Mouse (Mus musculus) small intestine, adult 2 months (tissue): ENCODE results near the gene Ncmap. TPM values are rescaled to one million over a fixed set of nuclear protein-coding genes. Genes with fewer than 3 reads are reported as not detected.

Source experiments
- H3K27ac ChIP-seq: fragments of 200-500 bp; 2 replicates; pipeline ENCODE4 v1.5.1; 2012; ENCODE audit warnings: low read depth, low read length, control low read depth, inconsistent platforms; ENCODE audit not compliant: insufficient read depth
- H3K27me3 ChIP-seq: fragments of 200-500 bp; 2 replicates; pipeline ENCODE4 v1.6.1; 2012; ENCODE audit warnings: mild to moderate bottlenecking, moderate library complexity, low read length, inconsistent platforms; ENCODE audit not compliant: control insufficient read depth, insufficient read depth
- H3K36me3 ChIP-seq: fragments of 200-500 bp; 2 replicates; pipeline ENCODE4 v1.6.1; 2012; ENCODE audit warnings: mild to moderate bottlenecking, low read length, control low read depth, inconsistent platforms; ENCODE audit not compliant: control insufficient read depth, insufficient read depth
- H3K4me1 ChIP-seq: fragments of 200-500 bp; 2 replicates; pipeline ENCODE4 v1.6.1; 2012; ENCODE audit warnings: low read length, inconsistent platforms, mixed read lengths; ENCODE audit not compliant: control insufficient read depth, insufficient read depth, insufficient read length
- H3K4me3 ChIP-seq: fragments of 200-500 bp; 2 replicates; pipeline ENCODE4 v1.5.1; 2012; ENCODE audit warnings: low read depth, mild to moderate bottlenecking, control low read depth, inconsistent platforms, low read length, moderate library complexity
- CTCF ChIP-seq: fragments of 200-500 bp; IDR thresholded peaks from 2 replicates; pipeline ENCODE4 v1.5.1; 2012; ENCODE audit warnings: low read depth, mild to moderate bottlenecking, control low read depth, inconsistent platforms, low read length, moderate library complexity, mixed read lengths; ENCODE audit not compliant: insufficient replicate concordance, insufficient read length; ENCODE audit errors: extremely low read depth
- POLR2A ChIP-seq: fragments of 200-500 bp; IDR thresholded peaks from 2 replicates; pipeline ENCODE4 v1.6.1; 2012; ENCODE audit warnings: low read depth, mild to moderate bottlenecking, control low read depth, inconsistent platforms, low read length, moderate library complexity
- WGBS: fragments of 180-500 bp; shearing (Covaris S2); methylation state at CpG from one replicate; pipeline ENCODE4 v1.1.7; 2018; 5-methylcytosine and 5-hydroxymethylcytosine counted together
- polyA plus RNA-seq: library from polyadenylated mRNA; depleted of rRNA; stranded (reverse); fragments of >200 nt; gene quantifications from 2 replicates; pipeline ENCODE4 v1.2.3, GENCODE M21; 2012

The Ncmap gene
- polyA plus RNA-seq, 1 experiment, result 2.2 TPM

DNA sequence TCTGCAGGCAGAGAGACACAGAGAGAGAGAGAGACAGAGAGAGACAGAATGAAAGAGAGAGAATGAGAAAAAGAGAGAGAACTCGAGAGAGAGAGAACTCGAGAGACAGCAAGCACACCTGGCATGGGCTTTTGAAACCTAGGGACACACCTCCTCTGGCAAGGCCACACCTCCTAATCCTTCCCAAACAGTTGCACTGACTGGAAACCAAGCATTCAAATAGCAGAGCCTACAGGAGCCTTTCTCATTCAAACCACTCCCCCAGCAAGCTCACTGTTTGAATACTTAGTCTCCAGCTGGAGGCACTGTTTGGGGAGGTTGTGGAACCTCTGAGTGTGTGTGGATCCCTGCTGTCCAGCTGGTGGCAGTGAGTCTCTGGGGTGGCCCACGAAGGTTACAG, 5.2 kb downstream of the Ncmap start:
- peaks cover 3% of the 10 kb centered on the region; the same call in 1 of the 2 replicates for H3K4me1 ChIP-seq
- no peak overlapping the region for H3K27ac ChIP-seq
- H3K36me3 ChIP-seq, result no peaks in the 10 kb centered on the region
- no peak for TF ChIP-seq CTCF
- TF ChIP-seq POLR2A, result no peak
- H3K27me3 ChIP-seq, result peaks cover 5% of the 10 kb centered on the region
- WGBS, result 88% methylated on average over 3 of the region's 3 CpGs
- no peak overlapping the region for H3K4me3 ChIP-seq

DNA sequence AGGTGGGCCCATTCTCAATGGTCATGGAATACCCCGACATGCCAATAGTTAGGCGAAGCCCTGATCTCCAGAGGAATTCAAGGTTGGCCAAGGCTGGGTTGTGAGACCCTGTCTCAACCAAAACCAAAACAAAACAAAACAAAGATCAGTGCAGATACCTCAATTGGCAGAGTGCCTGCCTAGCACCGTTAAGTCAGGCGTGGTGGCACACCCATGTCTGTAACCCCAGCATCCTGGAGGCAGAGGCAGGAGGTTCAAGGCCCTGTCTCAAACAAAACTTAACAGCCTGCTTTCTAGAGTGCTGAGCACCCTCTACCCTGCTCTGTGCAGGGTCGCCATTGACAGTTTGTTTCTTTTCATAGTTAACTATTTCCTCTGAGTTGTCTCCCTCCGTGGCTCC, 7.0 kb downstream of the Ncmap start:
- 47% methylated on average over 6 of the region's 6 CpGs for WGBS
- Histone ChIP-seq H3K27ac (no peak overlapping the region), H3K36me3 (no peaks in the 10 kb centered on the region), H3K27me3 (no peaks in the 10 kb centered on the region), H3K4me1 (peaks cover under 1% of the 10 kb centered on the region; the same call in 1 of the 2 replicates), H3K4me3 (no peak overlapping the region)
- TF ChIP-seq POLR2A (no peak), CTCF (no peak)

DNA sequence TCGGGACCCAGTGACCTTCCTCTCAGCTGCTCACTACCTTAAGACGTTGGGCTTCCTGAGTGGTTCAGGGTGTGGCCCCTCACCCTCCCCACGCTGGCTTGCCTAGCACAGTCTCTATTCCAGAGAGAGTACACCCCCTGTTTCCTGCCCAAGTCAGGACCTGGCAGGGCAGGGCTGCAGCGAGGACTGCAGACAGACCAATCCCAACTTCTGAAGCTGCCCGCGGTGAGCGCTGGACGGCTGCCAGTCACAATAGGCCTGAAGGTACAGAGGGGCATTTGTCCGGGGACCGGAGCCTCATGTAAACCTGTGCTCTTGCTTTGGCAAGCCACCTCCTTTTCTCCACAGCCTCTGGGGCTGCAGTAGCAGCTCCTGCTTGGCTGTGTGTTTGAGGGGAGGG, 12.4 kb downstream of the Ncmap start:
- Histone ChIP-seq H3K4me1 (peaks cover 4% of the 10 kb centered on the region), H3K27me3 (no peaks in the 10 kb centered on the region; the same call in 1 of the 2 replicates), H3K27ac (no peak overlapping the region), H3K36me3 (no peaks in the 10 kb centered on the region), H3K4me3 (no peak overlapping the region)
- 11% methylated on average over 10 of the region's 10 CpGs for WGBS
- no peak for TF ChIP-seq POLR2A
- no peak for TF ChIP-seq CTCF

DNA sequence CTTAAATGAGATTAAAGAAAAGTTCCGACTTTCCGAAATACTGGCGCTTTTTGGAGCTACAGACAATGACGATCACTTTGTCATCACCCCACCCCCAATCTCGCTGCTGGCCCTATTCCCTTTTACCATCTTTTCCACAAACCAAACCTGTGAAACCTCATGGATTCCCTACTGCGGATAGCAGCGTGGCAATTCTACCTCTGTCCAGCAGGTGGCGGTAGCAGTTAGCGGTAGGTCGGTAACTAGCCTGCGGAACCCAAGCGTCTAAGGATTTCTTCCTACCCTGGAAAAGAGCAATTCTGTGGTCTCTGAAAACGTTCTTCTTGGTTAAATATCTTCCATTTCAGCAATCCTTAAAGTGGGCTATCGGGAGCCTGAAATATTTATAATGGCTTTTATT, 15.7 kb downstream of the Ncmap start:
- no peak overlapping the region for H3K27ac ChIP-seq
- no peaks in the 10 kb centered on the region for H3K36me3 ChIP-seq
- TF ChIP-seq CTCF (peak; percentile 98; the same call in 1 of the 2 replicates), POLR2A (no peak)
- no peaks in the 10 kb centered on the region; the same call in 1 of the 2 replicates for H3K27me3 ChIP-seq
- 2% methylated on average over 14 of the region's 14 CpGs for WGBS
- H3K4me1 ChIP-seq, result peaks cover 4% of the 10 kb centered on the region
- H3K4me3 ChIP-seq, result no peak overlapping the region

DNA sequence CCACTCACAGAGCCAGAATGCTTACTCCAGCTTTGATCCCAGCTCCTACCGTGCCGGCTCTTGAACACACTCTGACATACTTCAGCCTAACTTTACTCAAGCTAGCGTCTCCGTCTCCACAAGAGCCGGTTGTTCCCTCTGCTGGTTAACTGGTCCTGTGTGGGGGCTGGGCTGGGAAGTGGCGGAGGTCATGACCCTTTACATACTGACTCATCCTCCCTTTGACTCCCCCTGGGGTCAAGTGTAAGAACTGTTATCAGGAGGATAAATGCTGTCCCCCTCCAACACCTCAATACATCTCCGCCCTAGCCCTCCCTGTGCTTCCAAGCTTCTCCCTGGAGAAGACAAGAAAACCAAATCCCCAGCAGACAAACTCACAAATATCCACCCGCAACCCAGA, 16.7 kb downstream of the Ncmap start:
- peaks cover 4% of the 10 kb centered on the region for H3K4me1 ChIP-seq
- WGBS, result 75% methylated on average over 8 of the region's 8 CpGs
- no peak overlapping the region for H3K27ac ChIP-seq
- no peak for TF ChIP-seq POLR2A
- no peak for TF ChIP-seq CTCF
- no peaks in the 10 kb centered on the region for H3K36me3 ChIP-seq
- H3K27me3 ChIP-seq, result no peaks in the 10 kb centered on the region; the same call in 1 of the 2 replicates
- H3K4me3 ChIP-seq, result no peak overlapping the region

DNA sequence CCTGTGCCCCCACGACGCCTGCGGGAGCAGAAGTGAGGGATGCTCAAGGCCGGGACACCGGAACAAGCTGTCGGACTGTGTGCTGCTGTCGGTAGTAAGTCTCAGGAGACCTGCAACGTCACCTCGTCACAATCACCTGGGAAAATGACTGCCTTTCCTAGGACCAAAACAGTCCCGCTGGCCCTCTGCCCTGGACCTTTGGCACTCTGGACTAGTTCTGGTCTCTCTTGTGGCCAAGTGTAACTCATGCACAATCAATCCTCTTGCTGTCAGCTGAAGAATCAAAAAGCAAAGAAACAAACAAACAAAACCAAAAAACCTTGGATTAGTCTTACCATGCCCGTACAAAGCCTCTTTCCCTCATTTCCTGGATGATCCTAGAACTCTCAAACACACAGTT, 20.8 kb downstream of the Ncmap start:
- Histone ChIP-seq H3K27ac (no peak overlapping the region), H3K27me3 (no peaks in the 10 kb centered on the region), H3K4me1 (no peaks in the 10 kb centered on the region), H3K36me3 (no peaks in the 10 kb centered on the region), H3K4me3 (no peak overlapping the region)
- TF ChIP-seq POLR2A (no peak), CTCF (no peak)
- 80% methylated on average over 11 of the region's 11 CpGs for WGBS

DNA sequence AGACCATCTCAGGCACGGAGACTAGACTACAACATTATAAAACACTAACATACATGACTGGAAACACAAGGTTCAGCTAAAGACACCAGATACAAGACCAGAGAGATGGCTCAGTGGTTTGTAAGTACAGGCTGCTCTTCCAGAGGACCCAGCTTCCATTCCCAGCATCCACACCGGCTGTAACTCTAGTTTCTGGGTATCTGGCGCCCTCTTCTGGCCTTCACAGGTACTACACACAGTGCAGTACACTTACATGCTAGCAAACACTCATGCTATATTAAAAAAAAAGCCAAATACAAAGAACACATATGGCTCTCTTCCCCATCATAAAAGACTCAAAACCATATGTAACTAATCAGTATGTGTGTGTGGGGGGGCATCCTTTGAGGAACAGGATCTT, 22.6 kb downstream of the Ncmap start:
- no peaks in the 10 kb centered on the region for H3K36me3 ChIP-seq
- no peaks in the 10 kb centered on the region for H3K27me3 ChIP-seq
- 75% methylated on average over 3 of the region's 3 CpGs for WGBS
- no peak overlapping the region for H3K4me3 ChIP-seq
- H3K4me1 ChIP-seq, result no peaks in the 10 kb centered on the region
- TF ChIP-seq POLR2A, result no peak
- peak; percentile 45; the same call in 1 of the 2 replicates for TF ChIP-seq CTCF
- no peak overlapping the region for H3K27ac ChIP-seq
